15 mouse cellular contexts compared by ENCODE assay signal in genomic region chr3:88166056-88166455, GRCm38 (mm10). TPM values are rescaled to one million over a fixed set of nuclear protein-coding genes. Genes with fewer than 3 reads are reported as not detected.
DNase-seq lines count a peak whose midpoint lies in the region; ATAC-seq lines count a peak whose summit lies in the region.
"Had no signal": no experiment of that assay in that cellular context is flagged by ENCODE, and none has a peak within 500 bp of the region (broad histone marks: within the 10 kb centered on the region; RNA-seq: fewer than 3 reads in every experiment).

No protein-coding gene starts in this region.

- no peaks in the 10 kb centered on the region for H3K9me3 ChIP-seq in liver, embryonic 15.5 days (replicated peaks)
- H3K9me3 ChIP-seq in liver, embryonic 12.5 days (replicated peaks): no peaks in the 10 kb centered on the region
- H3K9me3 ChIP-seq in heart, embryonic 12.5 days (replicated peaks): no peaks in the 10 kb centered on the region
- H3K9me3 ChIP-seq: embryonic facial prominence, embryonic 12.5 days; forebrain, embryonic 12.5 days; intestine, embryonic 15.5 days; midbrain, embryonic 10.5 days; neural tube, embryonic 12.5 days had no signal

- DNase-seq in gastrocnemius, adult 18-20 months (ENCODE audit: low spot score): peak; percentile 56
- no peak for DNase-seq in gastrocnemius, postnatal 25 days
- DNase-seq in Muller cell, postnatal 12 days (ENCODE audit: inconsistent ontology term): no peak
- DNase-seq in left cerebral cortex, adult 9 months (ENCODE audit: low spot score in 2 of 2): no peak
- DNase-seq in urinary bladder, postnatal 14 days (ENCODE audit: low spot score): no peak
- DNase-seq: lung, adult 18-20 months; thymus, adult 2 months had no signal

- no peaks in the 10 kb centered on the region for H3K4me1 ChIP-seq in liver, embryonic 15.5 days (replicated peaks)
- H3K4me1 ChIP-seq in liver, embryonic 12.5 days: no peaks in the 10 kb centered on the region
- H3K4me1 ChIP-seq in heart, embryonic 12.5 days (replicated peaks): peaks cover 5% of the 10 kb centered on the region
- H3K4me1 ChIP-seq: embryonic facial prominence, embryonic 12.5 days; intestine, embryonic 15.5 days had no signal

- peak; percentile 32; the same call in 1 of the 2 replicates for ATAC-seq in liver, embryonic 15.5 days (ENCODE audit: insufficient read depth)
- ATAC-seq in liver, embryonic 12.5 days: no peak
- ATAC-seq in heart, embryonic 12.5 days (ENCODE audit: insufficient number of reproducible peaks, low FRiP score): 0 out of 2 replicates have a peak, but pooled peaks have one; percentile 13
- ATAC-seq: intestine, embryonic 15.5 days had no signal

- H3K27me3 ChIP-seq in liver, embryonic 15.5 days: no peaks in the 10 kb centered on the region
- no peaks in the 10 kb centered on the region for H3K27me3 ChIP-seq in liver, embryonic 12.5 days (replicated peaks)
- no peaks in the 10 kb centered on the region for H3K27me3 ChIP-seq in heart, embryonic 12.5 days (replicated peaks)
- H3K27me3 ChIP-seq: embryonic facial prominence, embryonic 12.5 days; forebrain, embryonic 12.5 days; intestine, embryonic 15.5 days; neural tube, embryonic 12.5 days had no signal

- WGBS in liver, embryonic 15.5 days (ENCODE audit: insufficient replicate concordance): 82% methylated on average over 5 of the region's 5 CpGs
- WGBS in liver, embryonic 12.5 days (ENCODE audit: insufficient replicate concordance): 78% methylated on average over 5 of the region's 5 CpGs
- 60% methylated on average over 5 of the region's 5 CpGs for WGBS in heart, embryonic 12.5 days

- H3K4me3 ChIP-seq in liver, embryonic 15.5 days (replicated peaks): no peak overlapping the region
- H3K4me3 ChIP-seq in liver, embryonic 12.5 days: no peak overlapping the region
- no peak overlapping the region for H3K4me3 ChIP-seq in heart, embryonic 12.5 days
- H3K4me3 ChIP-seq: embryonic facial prominence, embryonic 12.5 days; forebrain, embryonic 12.5 days; intestine, embryonic 15.5 days; midbrain, embryonic 10.5 days; neural tube, embryonic 12.5 days had no signal

- H3K27ac ChIP-seq in liver, embryonic 15.5 days (replicated peaks): no peak overlapping the region
- no peak overlapping the region for H3K27ac ChIP-seq in liver, embryonic 12.5 days
- H3K27ac ChIP-seq in heart, embryonic 12.5 days (ENCODE audit: poor library complexity, severe bottlenecking): peak overlapping the region; percentile 53; the same call in 1 of the 2 replicates
- H3K27ac ChIP-seq: embryonic facial prominence, embryonic 12.5 days; intestine, embryonic 15.5 days; midbrain, embryonic 10.5 days; neural tube, embryonic 12.5 days had no signal

- peaks cover 93% of the 10 kb centered on the region for H3K36me3 ChIP-seq in liver, embryonic 15.5 days (replicated peaks)
- H3K36me3 ChIP-seq in liver, embryonic 12.5 days: peaks cover 98% of the 10 kb centered on the region
- peaks cover 96% of the 10 kb centered on the region for H3K36me3 ChIP-seq in heart, embryonic 12.5 days

- H3K4me2 ChIP-seq in liver, embryonic 15.5 days: no peak overlapping the region
- no peak overlapping the region for H3K4me2 ChIP-seq in liver, embryonic 12.5 days
- H3K4me2 ChIP-seq in heart, embryonic 12.5 days: no peak overlapping the region
- H3K4me2 ChIP-seq: embryonic facial prominence, embryonic 12.5 days; forebrain, embryonic 12.5 days; intestine, embryonic 15.5 days; neural tube, embryonic 12.5 days had no signal

- no peak overlapping the region for H3K9ac ChIP-seq in liver, embryonic 15.5 days
- H3K9ac ChIP-seq in liver, embryonic 12.5 days: no peak overlapping the region
- H3K9ac ChIP-seq in heart, embryonic 12.5 days: no peak overlapping the region
- H3K9ac ChIP-seq: embryonic facial prominence, embryonic 12.5 days; forebrain, embryonic 12.5 days; intestine, embryonic 15.5 days; neural tube, embryonic 12.5 days had no signal

RNA-seq across cellular contexts. Expression of gene Mef2d, which starts 23.9 kb away (rescaled TPM):
- 100 to 1,000 TPM; 174 to 196 TPM for total RNA-seq in gastrocnemius, adult 18-20 months (2021)
- 100 to 1,000 TPM; 156 to 164 TPM for total RNA-seq in gastrocnemius, postnatal 25 days (2021)
- 6.8 and 7.1 TPM in 2 replicates for polyA plus RNA-seq in liver, embryonic 15.5 days (2015; fragmentation: Nextera tagmentation; extraction: Ambion mirVana)
- 12.1 and 13.6 TPM in 2 replicates for polyA plus RNA-seq in liver, embryonic 12.5 days (2016; fragmentation: Nextera tagmentation; extraction: Ambion mirVana)
- 53.5 and 56.6 TPM in 2 replicates for polyA plus RNA-seq in heart, embryonic 12.5 days (2016; fragmentation: Nextera tagmentation; extraction: Ambion mirVana)
